Mouse (Mus musculus) embryo, embryonic 11 days (tissue): ENCODE results near the gene Atxn7l2.
A peak's percentile ranks its signal among the peaks of the same experiment; 100 is the strongest.

ENCODE experiments used
- DNase-seq: peaks from one replicate; pipeline ENCODE4 v3.0.0-alpha.2; 2015

Gene Atxn7l2

GRCm38 (mm10) chr3:108204470-108204869 lies 6.3 kb downstream of the Atxn7l2 start:
- DNase-seq: no peak

GRCm38 (mm10) chr3:108203621-108204325 lies 7.0 kb downstream of the Atxn7l2 start:
- DNase-seq: peak; percentile 77

GRCm38 (mm10) chr3:108203212-108203611 lies 7.5 kb downstream of the Atxn7l2 start:
- DNase-seq: no peak

GRCm38 (mm10) chr3:108202506-108202905 lies 8.2 kb downstream of the Atxn7l2 start:
- no peak for DNase-seq

- DNase-seq: peak; percentile 94
Measured at GRCm38 (mm10) chr3:108200329-108201323, 10.1 kb downstream of the Atxn7l2 start, which contains the start of gene Cyb561d1. Gene Cyb561d1 (minus strand): TSS chr3:108201212.

GRCm38 (mm10) chr3:108199231-108199630 lies 11.5 kb downstream of the Atxn7l2 start:
- no peak for DNase-seq

GRCm38 (mm10) chr3:108197066-108197497 lies 13.7 kb downstream of the Atxn7l2 start:
- DNase-seq: peak; percentile 79

GRCm38 (mm10) chr3:108195941-108196590 lies 14.7 kb downstream of the Atxn7l2 start:
- no peak for DNase-seq

GRCm38 (mm10) chr3:108195287-108195686 lies 15.4 kb downstream of the Atxn7l2 start:
- no peak for DNase-seq

- no peak for DNase-seq
Measured at GRCm38 (mm10) chr3:108193686-108194085, 17.0 kb downstream of the Atxn7l2 start.

- DNase-seq: no peak
Measured at GRCm38 (mm10) chr3:108189897-108190296, 20.8 kb downstream of the Atxn7l2 start.

- DNase-seq: no peak
Measured at GRCm38 (mm10) chr3:108188716-108189490, 21.8 kb downstream of the Atxn7l2 start.

GRCm38 (mm10) chr3:108187111-108187795 lies 23.5 kb downstream of the Atxn7l2 start:
- DNase-seq: no peak

GRCm38 (mm10) chr3:108186098-108187047 lies 24.4 kb downstream of the Atxn7l2 start, which contains the start of gene Amigo1:
Gene Amigo1 (plus strand): TSS chr3:108186335.
- DNase-seq: peak; percentile 86

GRCm38 (mm10) chr3:108185460-108186097 lies 25.2 kb downstream of the Atxn7l2 start:
- no peak for DNase-seq

GRCm38 (mm10) chr3:108184742-108185141 lies 26.0 kb downstream of the Atxn7l2 start:
- DNase-seq: no peak

- DNase-seq: no peak
Measured at GRCm38 (mm10) chr3:108180514-108180913, 30.2 kb downstream of the Atxn7l2 start.

GRCm38 (mm10) chr3:108178756-108179715 lies 31.7 kb downstream of the Atxn7l2 start:
- DNase-seq: no peak
